Mouse (Mus musculus) E14TG2a.4 (cell line): ENCODE results near the gene Phb2.
A peak's percentile ranks its signal among the peaks of the same experiment; 100 is the strongest.

ENCODE experiments used
- H3K27me3 ChIP-seq: 2 replicates; pipeline ENCODE4 v1.6.1; 2014; ENCODE audit warnings: low read length, control low read depth; ENCODE audit not compliant: insufficient read depth
- H3K36me3 ChIP-seq: 2 replicates; pipeline ENCODE4 v1.6.1; 2014; ENCODE audit warnings: low read length, control low read depth; ENCODE audit not compliant: insufficient read depth
- H3K4me1 ChIP-seq: replicated peaks from 2 replicates; pipeline ENCODE4 v1.6.1; 2014; ENCODE audit warnings: low read depth, low read length, control low read depth
- H3K4me3 ChIP-seq: replicated peaks from 2 replicates; pipeline ENCODE4 v1.5.1; 2014; ENCODE audit warnings: mild to moderate bottlenecking, low read length
- H3K9me3 ChIP-seq: 2 replicates; pipeline ENCODE4 v1.6.1; 2014; ENCODE audit warnings: low read length, control low read depth
- CTCF ChIP-seq: conservative IDR thresholded peaks from 2 replicates; pipeline ENCODE4 v1.5.1; 2014; ENCODE audit warnings: low read length
- NANOG ChIP-seq: IDR thresholded peaks from 2 replicates; pipeline ENCODE4 v1.6.1; 2014; ENCODE audit warnings: borderline replicate concordance, low read length, mixed read lengths
- POU5F1 ChIP-seq: IDR thresholded peaks from 2 replicates; pipeline ENCODE4 v1.6.1; 2014; ENCODE audit warnings: low read length, borderline replicate concordance

Phb2 gene

DNA sequence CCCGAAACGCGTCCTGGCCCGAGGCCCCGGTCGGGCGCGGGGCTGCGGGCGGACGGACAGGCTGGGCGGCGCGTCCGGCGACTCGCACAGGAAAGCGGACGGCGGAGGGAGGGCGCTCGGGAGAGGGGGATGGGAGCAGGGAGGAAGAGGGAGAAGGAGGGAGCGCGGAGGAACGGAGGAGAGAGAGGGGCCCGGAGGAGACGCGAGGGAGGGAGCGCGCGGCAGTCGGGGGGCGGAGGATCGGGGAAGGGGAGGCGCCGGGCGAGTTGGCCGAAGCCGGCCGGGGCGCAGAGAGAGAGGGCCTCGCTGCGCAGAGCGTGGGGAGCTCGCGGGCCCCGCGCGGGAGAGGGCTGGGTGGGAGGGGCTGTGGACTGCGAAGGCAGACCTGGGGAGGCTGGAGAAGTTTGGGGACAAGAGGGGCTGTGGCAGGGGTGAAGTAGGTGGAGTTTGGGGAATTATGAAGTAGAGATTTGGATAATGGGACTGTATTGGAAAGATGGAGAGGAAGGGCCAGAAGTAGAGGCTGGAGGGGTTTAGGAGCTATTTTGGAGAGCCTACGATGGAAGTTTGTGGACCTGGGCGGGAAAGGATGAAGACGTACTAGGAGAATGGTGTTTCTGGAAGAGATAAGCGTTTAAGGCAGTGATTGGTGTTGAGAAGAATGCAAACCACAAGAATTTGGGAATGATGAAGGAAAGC is 44.7 kb downstream of the Phb2 start:
- Histone ChIP-seq H3K9me3 (no peaks in the 10 kb centered on the region), H3K4me3 (peak overlapping the region; percentile 86), H3K4me1 (peaks cover 66% of the 10 kb centered on the region), H3K27me3 (peaks cover 28% of the 10 kb centered on the region), H3K36me3 (no peaks in the 10 kb centered on the region; the same call in 1 of the 2 replicates)
- no peak for TF ChIP-seq CTCF
- TF ChIP-seq NANOG = no peak
- no peak for TF ChIP-seq POU5F1

DNA sequence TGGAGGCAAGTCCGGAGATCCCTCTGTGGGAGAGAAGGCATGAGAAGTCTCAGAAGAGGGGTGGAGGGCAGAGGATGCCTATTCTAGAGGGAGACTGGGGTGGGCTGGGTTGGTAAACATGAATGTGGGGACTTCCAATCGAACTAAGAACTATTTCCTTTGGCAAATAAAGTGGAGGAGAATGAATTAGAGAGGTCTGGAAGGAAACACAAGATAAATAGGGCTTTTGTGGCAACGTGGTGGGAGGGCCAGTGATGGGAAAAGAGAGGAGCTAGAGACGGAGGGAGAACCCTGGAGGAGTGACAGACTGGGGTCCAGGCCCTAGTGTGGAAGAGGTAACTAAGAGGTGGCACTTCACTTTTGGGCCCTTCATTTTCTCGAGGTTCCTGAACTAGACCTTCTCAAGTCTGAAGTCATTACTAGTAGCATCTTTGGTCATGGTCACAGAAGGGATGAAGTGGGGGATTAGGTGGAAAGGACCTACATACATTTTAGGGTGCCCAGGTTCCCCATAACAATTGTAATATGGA is 45.3 kb downstream of the Phb2 start:
- TF ChIP-seq POU5F1 = no peak
- Histone ChIP-seq H3K27me3 (peaks cover 30% of the 10 kb centered on the region), H3K9me3 (no peaks in the 10 kb centered on the region), H3K4me3 (peak overlapping the region; percentile 86), H3K4me1 (peaks cover 65% of the 10 kb centered on the region), H3K36me3 (no peaks in the 10 kb centered on the region; the same call in 1 of the 2 replicates)

DNA sequence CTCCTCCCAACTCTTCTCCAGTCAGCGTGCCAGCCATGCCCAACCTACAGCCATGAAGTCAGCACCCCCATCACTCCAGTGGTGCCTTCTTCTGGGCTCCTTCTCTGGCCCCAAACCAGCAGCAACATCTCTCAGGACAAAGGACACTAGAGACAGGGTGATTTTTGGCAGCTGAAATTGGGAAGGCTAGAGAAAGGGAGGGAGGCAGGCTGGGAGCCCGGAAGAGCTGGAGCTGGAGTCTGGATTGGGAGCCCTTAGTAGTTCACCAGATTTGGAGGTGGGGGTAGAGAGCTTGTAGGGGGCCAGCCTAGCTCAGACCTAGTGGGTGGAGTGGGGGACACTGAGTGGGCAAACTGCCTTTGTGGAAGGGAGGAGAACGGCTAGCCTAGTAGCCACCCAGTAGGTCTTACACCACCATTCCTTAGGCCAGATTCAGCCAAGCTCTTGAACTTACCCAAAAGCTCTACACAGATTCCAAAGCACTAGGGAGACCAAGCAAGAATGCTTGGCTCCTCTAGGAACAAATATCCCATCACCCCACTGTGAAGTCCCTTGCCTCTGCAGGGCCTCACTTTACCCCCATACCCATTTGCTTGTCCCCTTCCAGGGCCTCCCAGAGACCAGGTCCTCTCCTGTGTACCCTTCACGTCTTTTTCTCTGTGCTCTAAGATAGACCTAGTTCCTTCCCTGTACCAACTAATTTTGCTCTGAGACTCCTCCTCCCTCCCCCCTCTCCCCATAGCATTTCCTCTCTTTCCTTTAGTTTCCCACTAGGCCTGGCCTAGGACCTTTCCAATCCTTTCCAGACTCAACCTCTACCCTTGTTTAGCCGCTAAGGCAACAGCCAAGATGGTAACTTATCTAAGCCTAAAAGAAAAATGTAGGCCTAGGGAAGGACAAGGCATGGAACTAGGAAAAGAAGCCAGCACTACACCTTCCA is 46.0 kb downstream of the Phb2 start:
- Histone ChIP-seq H3K27me3 (peaks cover 37% of the 10 kb centered on the region), H3K36me3 (no peaks in the 10 kb centered on the region; the same call in 1 of the 2 replicates), H3K4me1 (peaks cover 65% of the 10 kb centered on the region), H3K4me3 (0 out of 2 replicates have a peak overlapping the region, but pooled peaks have one; percentile 21), H3K9me3 (no peaks in the 10 kb centered on the region)
- TF ChIP-seq CTCF (no peak), POU5F1 (no peak), NANOG (no peak)

DNA sequence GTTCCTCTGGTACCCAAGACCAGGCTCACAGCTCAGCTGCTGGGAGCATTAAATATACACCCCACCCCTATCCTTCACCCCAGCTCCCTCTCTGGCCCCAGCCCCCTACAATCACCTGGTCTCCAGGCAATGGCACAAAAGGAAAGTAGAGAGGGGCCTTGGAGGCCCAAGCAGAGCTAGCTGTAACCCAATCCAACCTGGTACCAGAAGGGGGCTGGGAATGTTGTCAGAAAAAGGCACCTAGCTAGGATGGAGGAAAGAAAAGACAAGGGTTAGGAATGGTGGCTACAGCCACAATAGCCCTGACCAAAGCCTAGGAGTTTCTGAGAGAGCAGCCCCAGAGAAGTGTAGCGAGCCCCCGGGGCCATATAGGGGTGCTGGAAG is 46.7 kb downstream of the Phb2 start:
- peaks cover 65% of the 10 kb centered on the region for H3K4me1 ChIP-seq
- no peaks in the 10 kb centered on the region for H3K9me3 ChIP-seq
- H3K36me3 ChIP-seq = no peaks in the 10 kb centered on the region
- peaks cover 43% of the 10 kb centered on the region for H3K27me3 ChIP-seq
- TF ChIP-seq CTCF (no peak), NANOG (no peak), POU5F1 (no peak)
- H3K4me3 ChIP-seq = peak overlapping the region; percentile 21

DNA sequence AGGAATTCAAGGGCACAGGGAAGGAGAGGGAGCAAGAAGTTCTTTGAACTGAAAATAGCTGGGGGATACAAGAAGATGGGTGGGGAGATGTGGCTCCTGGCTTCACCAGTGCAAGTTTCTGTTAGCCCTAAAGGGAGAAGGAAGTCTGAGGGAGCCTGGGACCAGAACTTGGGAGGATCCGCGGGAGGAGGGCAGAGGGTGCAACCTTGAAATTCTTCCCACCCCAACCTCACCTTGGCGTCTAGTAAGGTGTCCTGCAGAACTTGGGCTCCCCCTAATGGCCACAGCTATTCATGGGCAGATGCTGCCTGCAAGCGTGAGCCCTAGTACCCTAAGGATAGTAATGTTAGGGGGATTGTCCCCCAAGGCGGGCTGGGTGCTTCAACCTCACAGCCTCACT is 47.1 kb downstream of the Phb2 start:
- TF ChIP-seq POU5F1 = no peak
- peak; percentile 90 for TF ChIP-seq CTCF
- no peak for TF ChIP-seq NANOG
- peaks cover 44% of the 10 kb centered on the region for H3K27me3 ChIP-seq
- H3K36me3 ChIP-seq = no peaks in the 10 kb centered on the region
- peaks cover 63% of the 10 kb centered on the region for H3K4me1 ChIP-seq
- H3K9me3 ChIP-seq = no peaks in the 10 kb centered on the region
- H3K4me3 ChIP-seq = peak overlapping the region; percentile 21

DNA sequence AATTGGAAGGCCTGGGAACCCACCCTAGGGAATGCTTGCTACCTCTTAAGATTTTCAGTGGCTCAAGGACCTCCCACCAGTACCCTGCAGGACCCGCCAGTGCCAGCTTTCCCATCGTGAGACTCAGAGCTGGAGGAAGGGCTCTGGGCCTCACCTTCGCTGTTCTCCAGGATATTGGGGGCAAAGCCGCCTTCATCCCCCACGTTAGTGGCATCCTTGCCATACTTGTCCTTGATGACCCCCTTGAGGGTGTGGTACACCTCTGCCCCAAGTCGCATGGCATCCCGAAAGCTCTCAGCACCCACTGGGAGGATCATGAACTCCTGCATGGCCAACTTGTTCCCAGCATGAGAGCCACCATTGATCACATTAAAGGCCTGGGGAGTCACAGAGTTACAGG is 53.8 kb downstream of the Phb2 start:
- 0 out of 2 replicates have a peak overlapping the region, but pooled peaks have one; percentile 61 for H3K4me3 ChIP-seq
- TF ChIP-seq NANOG = no peak
- TF ChIP-seq CTCF = no peak
- TF ChIP-seq POU5F1 = no peak
- no peaks in the 10 kb centered on the region for H3K9me3 ChIP-seq
- no peaks in the 10 kb centered on the region for H3K36me3 ChIP-seq
- H3K4me1 ChIP-seq = peaks cover 66% of the 10 kb centered on the region
- H3K27me3 ChIP-seq = peaks cover 50% of the 10 kb centered on the region
